Mouse (Mus musculus) kidney, postnatal 0 days (tissue): ENCODE results near the gene Mt2. TPM values are rescaled to one million over a fixed set of nuclear protein-coding genes. Genes with fewer than 3 reads are reported as not detected.
A peak's percentile ranks its signal among the peaks of the same experiment; 100 is the strongest.
"Not testable (repeated sequence)": the region's sequence is repeated elsewhere in the genome, so short reads cannot be mapped to it uniquely, and the experiment has no call there.

Experiments
- ATAC-seq: fragments of 200-750 bp; cut with Nextera tagmentation; replicated peaks from 2 replicates; pipeline ENCODE4 v1.8.0; 2017; ENCODE audit warnings: low read depth, moderate number of reproducible peaks, moderate TSS enrichment, moderate library complexity; ENCODE audit not compliant: low FRiP score
- DNase-seq: peaks from one replicate; pipeline ENCODE4 v3.0.0-alpha.2; 2016; ENCODE audit warnings: low spot score
- H3K27ac ChIP-seq: fragments of 300-500 bp; sonication (generic); 2 replicates; pipeline ENCODE4 v1.5.1; 2014; ENCODE audit warnings: mild to moderate bottlenecking
- H3K27me3 ChIP-seq: fragments of 300-500 bp; sonication (generic); 2 replicates; pipeline ENCODE4 v1.6.1; 2014; ENCODE audit warnings: low read length, mixed read lengths; ENCODE audit not compliant: insufficient read depth
- H3K36me3 ChIP-seq: fragments of 300-500 bp; sonication (generic); 2 replicates; pipeline ENCODE4 v1.6.1; 2014; ENCODE audit warnings: low read length, mixed read lengths; ENCODE audit not compliant: insufficient read depth
- H3K4me1 ChIP-seq: fragments of 300-500 bp; sonication (generic); replicated peaks from 2 replicates; pipeline ENCODE4 v1.6.1; 2014; ENCODE audit warnings: antibody characterized with exemption, low read length, mixed read lengths; ENCODE audit not compliant: insufficient read depth
- H3K4me2 ChIP-seq: fragments of 300-500 bp; sonication (generic); 2 replicates; pipeline ENCODE4 v1.6.1; 2014; ENCODE audit warnings: mild to moderate bottlenecking, low read length, moderate library complexity, mixed read lengths
- H3K4me3 ChIP-seq: fragments of 300-500 bp; sonication (generic); replicated peaks from 2 replicates; pipeline ENCODE4 v1.5.1; 2014; ENCODE audit warnings: low read depth, low read length
- H3K9ac ChIP-seq: fragments of 300-500 bp; sonication (generic); 2 replicates; pipeline ENCODE4 v1.6.1; 2014; ENCODE audit warnings: low read depth, low read length
- H3K9me3 ChIP-seq: fragments of 300-500 bp; sonication (generic); replicated peaks from 2 replicates; pipeline ENCODE4 v1.6.1; 2016; ENCODE audit warnings: low read length, inconsistent platforms, mixed read lengths
- CTCF ChIP-seq: IDR thresholded peaks from 2 replicates; pipeline ENCODE4 v1.5.1; 2016; ENCODE audit warnings: antibody characterized with exemption, low read depth, mild to moderate bottlenecking, moderate library complexity
- WGBS: fragments of 180-500 bp; shearing (Covaris S2); extraction: QIAGEN DNeasy Blood & Tissue Kit; methylation state at CpG from one replicate; pipeline ENCODE4 v1.1.7; 2014; 5-methylcytosine and 5-hydroxymethylcytosine counted together
- polyA plus RNA-seq: library from polyadenylated mRNA; unstranded; fragments of >200 nt; fragmentation: Nextera tagmentation; extraction: Ambion mirVana; gene quantifications from 2 replicates; pipeline ENCODE4 v1.2.1, GENCODE M21; 2015

The Mt2 gene
- polyA plus RNA-seq, 1 experiment from 2014 or later: 98.3 TPM

- Histone ChIP-seq H3K9me3 (no peaks in the 10 kb centered on the region), H3K4me2 (peak within 1 kb of the TSS; percentile 53), H3K9ac (no peak within 1 kb of the TSS), H3K27me3 (no peaks in the 10 kb centered on the region), H3K36me3 (no peaks in the 10 kb centered on the region), H3K4me1 (peaks cover 6% of the 10 kb centered on the region; the same call in 1 of the 2 replicates), H3K27ac (no peak within 1 kb of the TSS), H3K4me3 (peak within 1 kb of the TSS; percentile 7; the same call in 1 of the 2 replicates)
- peak; percentile 81 for ATAC-seq
- peak; percentile 38 for TF ChIP-seq CTCF
- WGBS: 2% methylated on average over 29 of the region's 29 CpGs
- peak; percentile 68 for DNase-seq
These were observed 19.8 kb upstream of the Mt2 start, which contains the start of gene Mt3 for GRCm38 (mm10) chr8:94152513-94153300. Mt3 (plus strand) TSS chr8:94152607.

- no peaks in the 10 kb centered on the region for H3K9me3 ChIP-seq
- peak overlapping the region; percentile 53; the same call in 1 of the 2 replicates for H3K4me2 ChIP-seq
- H3K27me3 ChIP-seq: no peaks in the 10 kb centered on the region
- no peak overlapping the region for H3K4me3 ChIP-seq
- WGBS: 33% methylated on average over 7 of the region's 7 CpGs
- H3K36me3 ChIP-seq: no peaks in the 10 kb centered on the region
- H3K27ac ChIP-seq: no peak overlapping the region
- DNase-seq (no peak), ATAC-seq (no peak)
- H3K9ac ChIP-seq: no peak overlapping the region
- TF ChIP-seq CTCF: no peak
- H3K4me1 ChIP-seq: peaks cover 6% of the 10 kb centered on the region; the same call in 1 of the 2 replicates
These were observed 19.0 kb upstream of the Mt2 start for GRCm38 (mm10) chr8:94153451-94153850.

DNA sequence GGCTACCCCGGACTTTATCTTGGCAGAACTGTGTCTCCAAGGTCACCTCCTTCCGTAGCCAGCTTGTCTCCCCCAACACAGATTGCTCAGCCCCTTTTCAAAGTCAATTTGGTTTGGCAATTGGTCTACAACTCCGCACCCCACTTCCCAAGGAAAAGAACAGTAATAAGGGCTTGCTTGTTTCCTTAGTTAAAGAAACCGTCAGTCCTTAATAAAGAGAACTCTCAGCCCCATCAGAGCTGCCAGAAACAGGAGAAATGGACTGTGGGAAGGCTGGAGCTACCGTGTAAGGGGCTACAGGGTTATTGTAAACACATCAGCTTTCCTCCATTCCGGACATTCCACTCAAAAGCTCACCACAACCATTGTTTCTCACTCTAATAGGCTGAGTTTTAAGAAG is 17.9 kb upstream of the Mt2 start:
- Histone ChIP-seq H3K9me3 (no peaks in the 10 kb centered on the region), H3K27ac (no peak overlapping the region), H3K36me3 (no peaks in the 10 kb centered on the region), H3K9ac (no peak overlapping the region), H3K4me3 (no peak overlapping the region), H3K4me1 (peaks cover 6% of the 10 kb centered on the region; the same call in 1 of the 2 replicates), H3K4me2 (no peak overlapping the region), H3K27me3 (no peaks in the 10 kb centered on the region)
- 33% methylated on average over 6 of the region's 6 CpGs for WGBS
- DNase-seq: peak; percentile 59
- no peak for ATAC-seq
- TF ChIP-seq CTCF: no peak

- ATAC-seq (no peak), DNase-seq (no peak)
- Histone ChIP-seq H3K27ac (no peak overlapping the region), H3K36me3 (no peaks in the 10 kb centered on the region), H3K4me2 (no peak overlapping the region), H3K4me3 (no peak overlapping the region), H3K27me3 (no peaks in the 10 kb centered on the region), H3K9ac (no peak overlapping the region), H3K9me3 (no peaks in the 10 kb centered on the region), H3K4me1 (peaks cover 6% of the 10 kb centered on the region; the same call in 1 of the 2 replicates)
- no peak for TF ChIP-seq CTCF
- 69% methylated on average over 4 of the region's 4 CpGs for WGBS
These were observed 16.4 kb upstream of the Mt2 start for GRCm38 (mm10) chr8:94156092-94156491.

DNA sequence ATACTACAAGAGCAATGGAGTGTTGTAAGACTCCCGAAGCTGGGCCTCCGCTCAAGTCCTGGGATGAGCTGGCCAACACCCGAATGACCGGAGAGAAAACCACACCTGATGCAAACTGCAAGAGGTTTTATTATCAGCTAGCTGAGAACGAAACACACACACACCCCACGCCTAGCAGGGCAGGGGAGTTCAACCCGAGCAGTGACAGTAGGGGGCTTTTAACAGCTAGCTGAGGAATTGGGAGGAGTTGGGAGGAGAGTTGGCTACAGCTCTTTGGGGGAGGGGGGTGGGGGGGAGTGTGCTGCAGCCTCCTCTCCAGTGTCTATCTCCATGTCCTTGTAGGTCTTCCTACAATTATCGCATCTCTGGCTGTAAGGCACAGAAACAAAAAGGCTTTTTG is 6.7 kb upstream of the Mt2 start:
- H3K4me1 ChIP-seq, H3K9me3 ChIP-seq, H3K4me2 ChIP-seq, H3K27ac ChIP-seq, H3K36me3 ChIP-seq, H3K9ac ChIP-seq, H3K27me3 ChIP-seq, ATAC-seq, H3K4me3 ChIP-seq, DNase-seq: not testable (repeated sequence)
- whole genome bisulfite sequencing: 70% methylated on average over 8 of the region's 8 CpGs

GRCm38 (mm10) chr8:94167244-94167643 is 5.2 kb upstream of the Mt2 start:
- H3K27ac ChIP-seq: no peak overlapping the region
- H3K27me3 ChIP-seq: no peaks in the 10 kb centered on the region
- H3K4me2 ChIP-seq: no peak overlapping the region
- DNase-seq (peak; percentile 85), ATAC-seq (peak; percentile 63; the same call in 1 of the 2 replicates)
- peak overlapping the region; percentile 24; the same call in 1 of the 2 replicates for H3K9ac ChIP-seq
- WGBS: 3% methylated on average over 6 of the region's 6 CpGs
- no peak overlapping the region for H3K4me3 ChIP-seq
- peak; percentile 97 for TF ChIP-seq CTCF
- H3K9me3 ChIP-seq: no peaks in the 10 kb centered on the region
- H3K4me1 ChIP-seq: peaks cover 12% of the 10 kb centered on the region
- H3K36me3 ChIP-seq: no peaks in the 10 kb centered on the region
